Mouse (Mus musculus): ENCODE data around the gene Rad23a. TPM values are rescaled to one million over a fixed set of nuclear protein-coding genes. Genes with fewer than 3 reads are reported as not detected.
A peak's percentile ranks its signal among the peaks of the same experiment; 100 is the strongest.
"Not testable (repeated sequence)": the region's sequence is repeated elsewhere in the genome, so short reads cannot be mapped to it uniquely, and the experiment has no call there.

Gene Rad23a
- polyA plus RNA-seq, 1 experiment from 2014 or later, result 110 TPM

- Histone ChIP-seq H3K4me2 (ENCODE audit: low read depth, low read length) (no peak overlapping the region), H3K27ac (ENCODE audit: low read length) (peak overlapping the region; percentile 36), H3K9ac (ENCODE audit: low read length) (no peak overlapping the region), H3K4me1 (replicated peaks; ENCODE audit: control insufficient read depth, insufficient read depth, low read length) (peaks cover 19% of the 10 kb centered on the region), H3K4me3 (ENCODE audit: low read length) (no peak overlapping the region), H3K36me3 (ENCODE audit: control insufficient read depth, insufficient read depth, low read length) (peaks cover 29% of the 10 kb centered on the region; the same call in 1 of the 2 replicates), H3K9me3 (ENCODE audit: control insufficient read depth, low read length) (no peaks in the 10 kb centered on the region), H3K27me3 (ENCODE audit: control insufficient read depth, insufficient read depth, low read depth, low read length) (no peaks in the 10 kb centered on the region)
- 83% methylated on average over 19 of the region's 19 CpGs for WGBS
- no peak for ATAC-seq (ENCODE audit: low read depth)
These were observed 6.2 kb downstream of the Rad23a start for GRCm38 (mm10) chr8:84834002-84834865.

GRCm38 (mm10) chr8:84832759-84833742, 7.4 kb downstream of the Rad23a start:
- Histone ChIP-seq H3K9me3 (ENCODE audit: control insufficient read depth, low read length) (no peaks in the 10 kb centered on the region), H3K9ac (ENCODE audit: low read length) (peak overlapping the region; percentile 99), H3K27ac (ENCODE audit: low read length) (peak overlapping the region; percentile 94), H3K4me1 (replicated peaks; ENCODE audit: control insufficient read depth, insufficient read depth, low read length) (peaks cover 18% of the 10 kb centered on the region), H3K27me3 (ENCODE audit: control insufficient read depth, insufficient read depth, low read depth, low read length) (no peaks in the 10 kb centered on the region), H3K36me3 (ENCODE audit: control insufficient read depth, insufficient read depth, low read length) (peaks cover 22% of the 10 kb centered on the region; the same call in 1 of the 2 replicates), H3K4me2 (ENCODE audit: low read depth, low read length) (peak overlapping the region; percentile 52), H3K4me3 (ENCODE audit: low read length) (peak overlapping the region; percentile 90)
- WGBS, result 46% methylated on average over 10 of the region's 10 CpGs
- ATAC-seq (ENCODE audit: low read depth), result no peak

- Histone ChIP-seq H3K27ac (ENCODE audit: low read length) (peak overlapping the region; percentile 94), H3K4me1 (replicated peaks; ENCODE audit: control insufficient read depth, insufficient read depth, low read length) (peaks cover 18% of the 10 kb centered on the region), H3K9me3 (ENCODE audit: control insufficient read depth, low read length) (no peaks in the 10 kb centered on the region), H3K9ac (ENCODE audit: low read length) (peak overlapping the region; percentile 99), H3K36me3 (ENCODE audit: control insufficient read depth, insufficient read depth, low read length) (peaks cover 14% of the 10 kb centered on the region; the same call in 1 of the 2 replicates), H3K4me2 (ENCODE audit: low read depth, low read length) (peak overlapping the region; percentile 52), H3K4me3 (ENCODE audit: low read length) (peak overlapping the region; percentile 90), H3K27me3 (ENCODE audit: control insufficient read depth, insufficient read depth, low read depth, low read length) (no peaks in the 10 kb centered on the region)
- WGBS, result under 1% methylated on average over 47 of the region's 59 CpGs
- peak; percentile 83 for ATAC-seq (ENCODE audit: low read depth)
These were observed 8.3 kb downstream of the Rad23a start for GRCm38 (mm10) chr8:84832034-84832717.

- 71% methylated on average over 11 of the region's 11 CpGs for WGBS
- ATAC-seq (ENCODE audit: low read depth), result no peak
- peak within 1 kb of the TSS; percentile 90 for H3K4me3 ChIP-seq (ENCODE audit: low read length)
These were observed 9.0 kb downstream of the Rad23a start, which contains the start of gene Gadd45gip1 for GRCm38 (mm10) chr8:84831490-84831889. Gene Gadd45gip1 (plus strand): TSS chr8:84831522.

GRCm38 (mm10) chr8:84826518-84826917, 13.9 kb downstream of the Rad23a start:
- 76% methylated on average over 1 of the region's 2 CpGs for WGBS
- not testable (repeated sequence) for H3K36me3 ChIP-seq (ENCODE audit: control insufficient read depth, insufficient read depth, low read length); H3K27ac ChIP-seq (ENCODE audit: low read length); H3K4me3 ChIP-seq (ENCODE audit: low read length); H3K9me3 ChIP-seq (ENCODE audit: control insufficient read depth, low read length); H3K9ac ChIP-seq (ENCODE audit: low read length); H3K27me3 ChIP-seq (ENCODE audit: control insufficient read depth, insufficient read depth, low read depth, low read length); H3K4me1 ChIP-seq (replicated peaks; ENCODE audit: control insufficient read depth, insufficient read depth, low read length); ATAC-seq (ENCODE audit: low read depth); H3K4me2 ChIP-seq (ENCODE audit: low read depth, low read length)

More at GRCm38 (mm10) chr8:84831490-84831889, 9.0 kb downstream of the Rad23a start, which contains the start of gene Gadd45gip1:
- Histone ChIP-seq H3K27ac (ENCODE audit: low read length) (peak within 1 kb of the TSS; percentile 94), H3K4me2 (ENCODE audit: low read depth, low read length) (peak within 1 kb of the TSS; percentile 52), H3K9ac (ENCODE audit: low read length) (peak within 1 kb of the TSS; percentile 99), H3K36me3 (ENCODE audit: control insufficient read depth, insufficient read depth, low read length) (peaks cover 10% of the 10 kb centered on the region; the same call in 1 of the 2 replicates), H3K4me1 (replicated peaks; ENCODE audit: control insufficient read depth, insufficient read depth, low read length) (peaks cover 18% of the 10 kb centered on the region), H3K27me3 (ENCODE audit: control insufficient read depth, insufficient read depth, low read depth, low read length) (no peaks in the 10 kb centered on the region), H3K9me3 (ENCODE audit: control insufficient read depth, low read length) (no peaks in the 10 kb centered on the region)

GRCm38 (mm10) chr8:84825636-84826035, 14.8 kb downstream of the Rad23a start:
- Histone ChIP-seq H3K27me3 (ENCODE audit: control insufficient read depth, insufficient read depth, low read depth, low read length) (no peaks in the 10 kb centered on the region), H3K9me3 (ENCODE audit: control insufficient read depth, low read length) (no peaks in the 10 kb centered on the region), H3K36me3 (ENCODE audit: control insufficient read depth, insufficient read depth, low read length) (no peaks in the 10 kb centered on the region), H3K9ac (ENCODE audit: low read length) (no peak overlapping the region), H3K4me2 (ENCODE audit: low read depth, low read length) (no peak overlapping the region), H3K4me1 (replicated peaks; ENCODE audit: control insufficient read depth, insufficient read depth, low read length) (no peaks in the 10 kb centered on the region), H3K27ac (ENCODE audit: low read length) (no peak overlapping the region), H3K4me3 (ENCODE audit: low read length) (no peak overlapping the region)
- ATAC-seq (ENCODE audit: low read depth), result no peak
- WGBS, result 38% methylated on average over 4 of the region's 4 CpGs

GRCm38 (mm10) chr8:84823653-84824052, 16.8 kb downstream of the Rad23a start:
- under 1% methylated on average over 18 of the region's 18 CpGs for WGBS
- H3K4me3 ChIP-seq (ENCODE audit: low read length), result no peak overlapping the region

GRCm38 (mm10) chr8:84822723-84823122, 17.7 kb downstream of the Rad23a start, which contains the start of gene Dand5:
Gene Dand5 (minus strand): TSS chr8:84822823.
- H3K4me3 ChIP-seq (ENCODE audit: low read length), result no peak within 1 kb of the TSS
- H3K27ac ChIP-seq (ENCODE audit: low read length), result no peak within 1 kb of the TSS
- ATAC-seq (ENCODE audit: low read depth), result no peak
- H3K9me3 ChIP-seq (ENCODE audit: control insufficient read depth, low read length), result no peaks in the 10 kb centered on the region
- peak within 1 kb of the TSS; percentile 39; the same call in 1 of the 2 replicates for H3K4me2 ChIP-seq (ENCODE audit: low read depth, low read length)
- no peaks in the 10 kb centered on the region for H3K27me3 ChIP-seq (ENCODE audit: control insufficient read depth, insufficient read depth, low read depth, low read length)
- H3K36me3 ChIP-seq (ENCODE audit: control insufficient read depth, insufficient read depth, low read length), result no peaks in the 10 kb centered on the region
- H3K4me1 ChIP-seq (replicated peaks; ENCODE audit: control insufficient read depth, insufficient read depth, low read length), result no peaks in the 10 kb centered on the region
- H3K9ac ChIP-seq (ENCODE audit: low read length), result no peak within 1 kb of the TSS
- 39% methylated on average over 3 of the region's 3 CpGs for WGBS

More at GRCm38 (mm10) chr8:84823653-84824052, 16.8 kb downstream of the Rad23a start:
- H3K27me3 ChIP-seq (ENCODE audit: control insufficient read depth, insufficient read depth, low read depth, low read length), result no peaks in the 10 kb centered on the region
- no peak overlapping the region for H3K27ac ChIP-seq (ENCODE audit: low read length)
- peak; percentile 83 for ATAC-seq (ENCODE audit: low read depth)
- H3K4me1 ChIP-seq (replicated peaks; ENCODE audit: control insufficient read depth, insufficient read depth, low read length), result no peaks in the 10 kb centered on the region
- no peaks in the 10 kb centered on the region for H3K9me3 ChIP-seq (ENCODE audit: control insufficient read depth, low read length)
- H3K36me3 ChIP-seq (ENCODE audit: control insufficient read depth, insufficient read depth, low read length), result no peaks in the 10 kb centered on the region
- H3K4me2 ChIP-seq (ENCODE audit: low read depth, low read length), result peak overlapping the region; percentile 39; the same call in 1 of the 2 replicates
- no peak overlapping the region for H3K9ac ChIP-seq (ENCODE audit: low read length)

Measured in lung, embryonic 16.5 days (tissue).